Mouse (Mus musculus) cerebellum, postnatal 25 days (tissue): ENCODE data around the gene Pak6.

Experiments used
- DNase-seq, 2 experiments: peaks; one replicate each; pipeline ENCODE4 v3.0.0; 2021; ENCODE audit warnings: mixed read lengths in 2 of 2

The Pak6 gene

DNA sequence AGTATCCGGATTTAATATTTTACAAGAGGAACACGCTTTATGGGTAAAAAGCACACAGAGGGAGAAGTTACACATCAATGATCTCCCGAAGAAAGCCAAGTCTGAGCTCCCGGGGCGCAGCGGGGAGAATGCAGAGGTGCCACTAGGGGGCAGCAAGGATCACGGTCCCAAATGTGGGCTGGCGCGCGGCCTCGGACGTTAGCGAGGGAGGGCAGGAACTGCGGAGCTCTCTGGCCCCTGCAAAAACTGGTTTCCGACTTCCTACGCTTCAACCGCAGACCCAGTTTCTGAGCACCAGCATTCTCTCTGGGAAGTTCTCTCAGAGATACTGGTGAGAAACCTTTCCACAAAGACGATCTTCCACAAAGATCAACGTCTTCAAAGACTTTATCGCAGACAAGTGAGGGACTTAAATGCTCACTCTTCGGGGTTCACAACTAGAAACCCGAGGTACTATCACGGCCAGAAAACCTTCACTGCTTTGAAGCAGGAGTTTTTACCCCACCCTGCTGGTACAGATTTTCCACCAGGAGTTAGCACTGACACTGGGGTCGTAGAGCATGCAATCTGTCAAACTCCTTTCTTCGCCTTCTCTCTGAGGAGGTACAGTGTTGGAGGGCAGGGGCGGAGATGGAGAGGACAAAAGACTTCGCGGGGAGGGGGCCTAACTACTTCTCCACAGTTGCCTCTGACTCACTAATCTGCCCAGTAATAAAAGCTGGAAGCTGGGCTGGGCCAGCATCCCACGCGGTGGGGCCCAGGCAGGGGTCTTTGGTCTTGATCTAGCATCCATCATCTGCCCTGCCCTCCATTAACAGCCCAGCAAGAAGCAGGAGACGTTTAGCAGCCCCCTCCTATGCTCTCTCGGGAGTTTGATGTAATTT is 37.3 kb downstream of the Pak6 start:
- DNase-seq: peak; percentile 77 to 88

DNA sequence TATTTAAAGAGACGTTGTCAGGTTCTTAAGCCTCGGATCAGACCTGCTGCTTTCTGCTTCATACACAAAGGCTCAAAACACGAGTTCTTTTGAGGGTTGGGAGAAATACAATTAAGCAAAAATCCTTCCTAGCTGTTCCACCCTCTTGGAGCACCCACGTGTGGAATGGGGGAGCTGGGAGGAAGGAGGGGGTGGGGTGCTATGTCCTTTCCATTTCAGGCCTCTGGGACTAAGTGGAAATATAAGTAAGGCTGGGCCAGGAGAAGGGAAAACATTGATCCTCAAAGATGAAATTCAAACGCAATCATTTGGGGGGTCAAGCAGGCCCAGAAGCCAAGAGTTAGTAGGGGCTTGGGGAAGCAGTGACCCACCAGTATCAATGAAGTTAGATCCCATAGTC is 38.1 kb downstream of the Pak6 start:
- DNase-seq: no peak

DNA sequence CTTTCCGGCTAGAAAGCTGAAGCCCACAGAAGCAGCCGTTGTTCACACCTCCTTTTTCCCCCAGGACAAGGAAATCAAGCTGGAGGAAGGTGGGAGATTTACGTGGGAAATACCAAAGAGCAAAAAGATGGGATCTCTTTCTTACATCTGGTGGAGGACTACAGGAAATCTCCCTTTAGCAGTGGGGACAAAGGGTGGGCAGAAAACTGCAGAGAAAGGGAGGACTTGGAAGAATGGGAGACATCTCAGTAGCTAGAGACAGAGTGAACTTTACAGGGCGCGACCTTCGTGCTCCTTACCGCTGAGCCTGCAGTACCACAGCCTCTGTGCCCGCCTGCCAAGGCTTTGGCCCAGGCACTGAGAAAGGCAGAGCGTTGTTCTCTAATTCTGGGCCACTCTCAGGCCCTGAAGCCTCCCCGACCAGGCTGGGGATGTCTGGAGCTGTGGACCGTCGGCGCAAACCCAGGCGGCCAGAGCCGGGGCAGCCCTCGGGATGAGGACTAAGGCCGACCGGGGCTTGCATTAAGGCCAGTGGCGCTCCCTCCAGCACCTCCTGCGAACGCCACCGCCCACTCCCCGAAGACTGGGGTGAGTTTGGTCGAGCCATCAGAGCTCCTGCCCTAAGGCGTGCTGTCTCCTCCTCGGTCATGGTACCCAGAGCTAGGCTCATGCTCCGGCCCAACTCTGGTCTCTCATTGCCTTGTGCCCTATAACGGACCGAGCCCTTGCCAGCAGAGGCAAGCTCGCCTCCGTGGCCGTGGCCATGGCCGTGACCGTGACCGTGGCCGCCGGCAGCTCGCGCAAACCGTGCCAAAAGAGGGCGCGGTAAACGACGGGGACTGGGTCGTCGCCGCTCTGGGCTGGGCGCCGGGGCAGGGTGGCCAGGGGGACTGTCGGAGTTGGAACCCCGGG is 39.1 kb downstream of the Pak6 start:
- no peak for DNase-seq

DNA sequence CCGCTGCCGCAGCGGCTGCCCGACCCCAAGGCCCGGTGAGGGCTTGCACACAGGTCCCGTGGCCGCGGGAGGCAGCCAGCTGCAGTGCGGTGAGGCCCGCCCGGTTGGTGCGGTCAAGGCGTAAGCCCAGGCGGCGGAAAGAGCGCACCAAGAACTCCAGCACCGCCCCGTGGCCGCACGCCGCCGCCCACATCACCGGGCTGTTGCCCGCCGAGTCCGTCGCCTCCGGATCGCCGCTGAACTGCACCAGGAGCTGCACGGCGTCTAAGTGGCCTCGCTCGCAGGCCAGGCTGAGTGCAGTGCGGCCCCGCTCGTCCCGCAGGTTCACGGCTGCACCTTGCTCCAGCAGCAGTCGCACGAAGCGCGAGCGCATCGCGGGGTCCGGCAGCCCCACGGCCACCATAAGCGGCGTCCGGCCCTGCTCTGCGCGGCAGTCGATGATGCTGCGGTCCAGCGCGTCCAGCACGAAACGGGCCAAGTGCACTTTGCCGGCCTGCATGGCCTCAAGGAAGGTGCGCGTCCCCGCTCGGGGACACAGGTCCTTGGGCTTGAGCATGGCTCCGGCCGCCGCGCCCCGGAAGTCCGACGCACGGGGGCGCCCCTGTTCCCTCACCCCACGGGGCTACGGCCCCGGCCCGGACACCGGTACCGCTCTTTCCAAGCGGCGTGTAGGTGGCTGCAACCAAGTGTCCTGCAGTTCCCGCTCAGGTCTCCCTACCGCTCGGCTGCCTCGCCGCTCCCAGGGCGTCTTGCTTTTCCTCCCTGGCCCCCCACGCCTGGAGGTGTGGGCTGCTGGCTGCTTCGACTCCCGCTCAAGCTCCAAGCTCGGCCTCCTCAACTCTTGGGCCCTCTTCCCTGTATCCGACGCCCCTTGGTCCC is 40.0 kb downstream of the Pak6 start:
- DNase-seq: peak; percentile 29 to 56

DNA sequence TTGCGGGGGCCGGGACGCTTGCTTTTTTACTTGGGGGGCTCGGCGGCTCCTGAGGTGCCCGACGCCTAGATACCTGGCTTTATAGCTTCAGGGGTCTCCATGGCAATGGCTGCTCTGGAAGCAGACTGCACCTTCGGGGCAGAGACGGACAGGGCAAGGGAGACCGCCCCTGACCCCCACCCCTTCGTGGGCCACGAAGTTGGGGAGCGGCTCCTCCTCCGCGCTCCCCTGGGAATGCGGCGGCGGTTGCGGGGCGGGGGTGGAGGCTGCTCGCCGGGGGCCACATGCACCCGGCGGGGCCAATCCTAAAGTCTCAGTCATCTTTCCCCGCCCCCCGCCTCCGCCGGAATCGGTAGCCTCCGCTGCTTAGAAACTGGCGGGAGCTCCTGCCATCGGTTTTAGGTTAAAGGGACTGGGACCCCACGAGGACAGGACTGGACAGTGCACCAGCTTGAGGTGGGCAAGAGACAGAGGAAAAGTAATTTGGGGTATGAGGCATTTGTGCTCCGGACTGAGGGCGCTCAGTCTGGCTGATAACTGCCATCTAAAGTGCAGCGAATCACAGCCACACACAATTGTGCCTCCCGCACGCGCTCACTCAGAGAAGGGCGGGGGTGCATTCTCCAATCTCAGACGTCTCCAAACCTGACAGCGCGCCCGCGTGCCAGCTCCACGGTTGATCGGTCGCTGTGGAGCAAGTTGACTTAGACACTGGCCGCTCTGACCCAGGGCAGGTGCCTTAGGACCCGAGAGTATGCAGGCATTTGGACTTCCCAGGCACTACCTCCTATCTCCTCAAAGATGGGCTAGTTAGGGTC is 41.0 kb downstream of the Pak6 start, which contains the start of gene Ankrd63:
Gene Ankrd63 (minus strand): TSS at position 51 of the 818 bp plus-strand sequence.
- DNase-seq: no peak

DNA sequence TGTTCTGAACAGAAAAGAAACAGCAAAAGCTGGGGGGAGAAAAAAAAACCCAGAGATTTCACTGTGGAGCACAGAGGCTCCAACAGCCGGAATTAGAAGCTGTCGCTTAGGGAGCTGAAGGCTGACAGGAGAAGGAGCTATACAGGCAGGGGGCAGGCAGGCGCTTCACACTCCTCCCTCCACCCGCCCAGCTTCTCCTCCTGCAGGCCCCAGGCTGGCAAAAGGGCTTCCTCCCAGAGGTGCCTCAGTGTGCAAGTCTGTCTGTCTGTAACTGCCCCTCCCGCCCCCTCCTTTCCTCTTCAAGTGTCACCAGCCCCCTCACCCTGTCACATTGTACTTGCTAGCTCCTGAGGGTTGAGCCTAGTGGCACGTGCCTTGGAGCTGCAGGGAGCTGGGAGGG is 43.3 kb downstream of the Pak6 start:
- DNase-seq: no peak

DNA sequence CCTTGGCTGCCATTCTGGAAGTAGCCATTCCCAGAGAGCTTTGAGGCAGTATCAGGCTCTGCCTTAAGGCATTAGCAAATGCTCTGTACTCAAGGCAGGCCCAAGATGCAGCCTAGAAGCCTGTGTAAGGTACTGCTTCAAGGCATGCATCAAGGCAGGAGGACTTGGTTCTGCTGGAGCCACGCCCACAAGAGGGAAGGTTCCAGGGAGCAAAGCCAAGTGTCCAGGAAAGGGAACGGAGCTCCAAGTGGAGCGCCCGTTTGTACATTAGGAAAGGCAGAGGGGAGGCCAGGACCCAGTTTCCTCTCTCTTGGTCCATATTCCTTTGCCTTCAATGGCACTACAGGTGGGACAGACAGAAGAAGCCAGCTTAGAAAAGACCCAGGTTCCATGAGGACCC is 45.4 kb downstream of the Pak6 start:
- no peak for DNase-seq

DNA sequence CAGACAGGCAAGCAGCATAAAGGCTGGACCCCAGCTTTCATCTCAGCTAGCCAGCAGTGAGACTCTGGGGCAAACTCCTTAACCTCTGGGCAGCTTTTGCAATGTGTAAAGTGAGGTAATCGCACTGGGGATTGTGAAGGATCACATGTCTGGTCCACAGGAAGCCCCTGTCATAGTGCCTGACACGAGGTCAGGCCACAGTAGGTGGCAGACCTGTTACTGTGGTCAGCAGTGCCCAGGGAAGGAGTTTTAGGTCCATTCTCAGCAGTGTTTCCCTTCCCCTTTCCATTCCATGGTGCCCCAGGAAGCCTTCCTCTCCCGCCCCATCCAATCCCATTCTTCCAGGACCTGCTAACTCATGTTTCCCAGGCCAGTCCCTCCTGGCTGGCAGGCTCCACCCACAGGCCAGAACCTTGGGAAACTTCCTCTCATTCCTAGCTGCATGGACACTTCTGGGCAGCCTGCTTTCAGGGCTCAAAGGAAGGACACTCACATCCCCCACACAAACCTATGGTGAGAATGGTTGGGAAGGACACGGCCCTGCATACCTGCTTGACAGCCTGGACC is 46.6 kb downstream of the Pak6 start:
- no peak for DNase-seq

DNA sequence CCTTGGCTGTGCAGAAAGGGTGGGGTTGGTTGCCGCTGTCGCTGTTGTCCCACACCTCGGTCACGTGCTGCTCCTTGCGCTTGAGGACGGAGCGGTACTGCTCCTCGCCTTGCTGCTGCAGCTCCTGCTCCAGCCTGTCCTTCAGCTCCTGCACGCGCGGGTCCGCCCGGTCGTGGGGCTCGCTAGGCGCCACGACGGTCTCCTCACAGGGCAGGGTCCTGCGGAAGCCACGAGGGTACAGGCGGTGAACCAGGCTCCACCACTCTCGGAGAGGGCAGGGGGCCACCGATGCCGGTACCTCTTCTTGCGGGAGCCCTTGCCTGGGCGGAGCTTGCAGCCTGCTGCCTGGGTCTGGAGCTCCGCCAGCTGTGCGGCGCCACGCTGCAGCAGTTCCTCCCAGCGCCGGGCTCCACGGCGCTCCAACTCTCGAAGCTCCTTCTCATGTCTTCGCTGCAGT is 48.0 kb downstream of the Pak6 start:
- DNase-seq: peak; percentile 40 to 62

DNA sequence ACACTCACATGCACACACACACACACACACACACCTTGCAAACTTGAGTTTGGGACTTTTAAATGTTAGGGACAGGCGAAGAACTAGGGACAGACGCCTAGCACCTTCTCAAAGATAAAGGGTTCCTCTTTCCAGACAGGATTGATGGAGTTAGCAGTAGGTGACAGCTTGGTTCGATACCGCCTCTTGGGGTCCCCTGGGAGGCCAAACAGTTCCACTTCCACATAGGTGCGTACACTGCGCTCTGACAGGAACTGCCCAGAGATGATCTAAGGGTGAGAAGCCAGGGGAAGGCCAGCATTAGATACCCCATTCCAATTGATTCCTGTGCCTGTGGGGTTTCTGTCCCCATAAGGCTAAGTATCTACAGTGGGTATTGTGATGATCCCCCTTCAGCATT is 50.5 kb downstream of the Pak6 start:
- DNase-seq: no peak

DNA sequence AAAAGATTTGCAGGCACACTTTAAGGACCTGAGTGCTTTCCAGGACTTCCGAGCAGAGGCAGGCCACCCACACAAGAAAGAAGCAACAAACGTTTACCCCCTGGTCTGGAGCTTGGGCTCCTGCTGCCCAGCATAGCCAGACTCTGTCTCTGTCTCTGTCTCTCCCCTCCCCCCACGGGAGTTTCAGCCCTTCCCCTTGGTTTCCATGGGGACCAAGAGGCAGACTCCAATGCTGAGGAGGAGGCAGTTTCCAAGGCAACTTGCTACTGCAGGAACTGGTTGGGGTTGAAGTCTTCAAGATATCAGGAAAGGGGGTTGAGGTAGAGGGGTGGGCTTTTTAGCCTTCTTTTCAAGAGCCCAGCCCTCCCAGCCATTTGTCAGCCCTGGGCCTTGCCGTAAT is 51.1 kb downstream of the Pak6 start:
- no peak for DNase-seq

DNA sequence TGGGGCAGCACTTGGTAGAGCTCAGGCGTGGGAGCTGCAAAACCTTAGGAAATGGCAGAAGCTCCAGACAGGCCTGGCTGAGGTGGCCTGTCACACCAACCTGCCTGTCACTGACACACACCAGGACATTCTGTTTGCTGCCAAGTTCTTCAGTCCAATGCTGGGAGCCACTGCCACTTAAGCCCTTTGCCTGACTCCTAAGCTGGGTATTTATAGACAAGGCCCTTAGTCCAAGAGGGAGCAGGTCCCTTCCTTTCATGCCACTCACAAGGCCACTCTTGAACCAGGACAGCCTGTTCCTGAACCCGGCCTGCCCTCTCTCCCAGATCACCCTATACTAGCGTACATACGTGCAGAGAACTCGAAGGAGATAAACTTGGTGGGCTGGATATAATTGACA is 53.6 kb downstream of the Pak6 start:
- DNase-seq: peak; percentile 28 to 39

DNA sequence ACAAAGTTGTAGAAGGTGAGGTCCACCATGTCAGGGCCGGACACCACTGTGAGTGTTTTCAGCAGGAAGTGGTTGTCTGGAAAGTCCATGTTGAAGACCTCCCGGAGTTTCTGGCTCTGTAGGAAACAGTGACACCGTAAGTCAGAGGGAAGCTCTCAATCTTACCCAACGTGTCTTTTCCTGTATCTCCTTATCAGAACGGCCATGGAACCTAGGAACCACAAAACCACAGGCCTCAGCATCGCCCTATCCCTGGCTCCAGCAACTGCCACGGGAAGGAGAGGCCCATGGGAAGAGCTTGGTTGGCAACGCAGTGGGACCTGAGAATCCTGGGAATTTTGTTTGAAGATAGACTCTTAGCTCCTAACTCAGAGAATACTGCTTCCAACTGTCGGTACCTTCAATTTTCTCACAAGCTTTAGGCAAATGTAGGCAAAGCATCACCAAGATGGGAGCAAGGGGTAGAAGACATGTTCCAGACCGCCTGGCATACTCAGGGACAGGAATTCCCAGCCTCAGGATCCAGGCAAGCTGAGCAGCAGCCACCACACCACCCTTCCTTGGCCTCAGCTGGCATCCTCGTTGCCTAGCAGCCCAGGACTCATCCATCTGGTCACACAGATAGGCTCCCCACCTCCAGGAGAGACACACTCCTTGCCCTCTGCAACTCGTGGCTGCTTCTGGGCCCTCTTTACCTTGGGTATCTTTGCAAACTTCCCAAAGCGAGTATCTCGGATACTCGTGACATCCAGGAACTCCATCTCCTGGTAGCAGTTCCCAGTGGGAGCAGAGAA is 60.8 kb downstream of the Pak6 start:
- DNase-seq: no peak

DNA sequence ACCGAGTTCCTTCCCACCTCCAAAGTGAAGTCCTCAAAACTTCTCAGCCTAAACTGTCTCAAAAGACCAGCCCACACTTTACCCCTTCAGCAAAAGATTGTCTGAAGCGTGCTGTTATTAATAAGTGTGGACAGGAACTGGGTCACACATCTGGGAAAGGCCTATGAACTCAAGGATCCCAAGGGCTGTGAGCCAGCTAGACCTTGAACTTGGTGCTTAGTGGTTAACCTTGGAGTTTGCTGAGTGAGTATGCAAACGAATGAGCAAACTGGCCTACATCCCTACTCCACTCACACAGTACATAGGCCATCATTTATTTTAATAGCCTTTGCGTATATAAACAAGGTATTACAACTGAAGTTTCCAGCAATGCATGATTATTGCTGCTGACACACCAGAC is 62.4 kb downstream of the Pak6 start:
- DNase-seq: no peak

DNA sequence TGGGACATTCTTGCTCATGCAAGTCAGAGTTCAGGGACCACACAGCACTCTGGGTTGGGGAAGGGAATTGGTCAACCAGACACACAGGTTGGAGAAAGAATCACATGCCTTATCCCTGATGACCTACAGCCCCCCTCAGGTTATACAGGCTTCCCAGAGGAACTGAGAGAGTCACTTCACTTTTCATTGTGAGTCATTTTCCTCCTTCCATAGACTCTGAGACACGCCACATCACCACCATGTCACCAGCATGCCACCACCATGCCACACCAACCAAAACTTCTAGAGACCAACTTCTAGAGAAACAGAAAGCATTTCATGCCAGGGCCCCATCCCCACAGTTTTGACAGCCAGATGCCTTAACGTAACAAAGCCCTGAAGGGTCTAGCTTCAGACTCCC is 63.8 kb downstream of the Pak6 start:
- DNase-seq: no peak

DNA sequence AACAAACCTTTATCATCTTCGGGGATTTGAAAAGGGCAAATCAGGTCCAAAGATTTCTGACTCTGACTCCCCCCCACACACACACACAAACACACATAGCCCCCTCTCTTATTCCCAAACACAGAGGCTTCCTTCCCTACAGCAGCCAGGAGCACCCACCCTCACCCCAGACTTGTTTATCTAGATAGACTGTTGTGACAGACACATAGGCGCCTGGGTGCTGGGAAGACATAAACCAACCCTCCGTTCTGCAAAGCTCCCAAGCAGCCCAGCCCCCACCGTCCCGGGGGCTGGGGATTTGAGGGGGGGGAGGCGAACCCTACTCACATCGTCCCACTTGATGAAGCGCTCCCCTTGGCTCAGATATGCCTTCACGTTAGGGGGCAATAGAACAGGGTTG is 64.8 kb downstream of the Pak6 start:
- DNase-seq: no peak

DNA sequence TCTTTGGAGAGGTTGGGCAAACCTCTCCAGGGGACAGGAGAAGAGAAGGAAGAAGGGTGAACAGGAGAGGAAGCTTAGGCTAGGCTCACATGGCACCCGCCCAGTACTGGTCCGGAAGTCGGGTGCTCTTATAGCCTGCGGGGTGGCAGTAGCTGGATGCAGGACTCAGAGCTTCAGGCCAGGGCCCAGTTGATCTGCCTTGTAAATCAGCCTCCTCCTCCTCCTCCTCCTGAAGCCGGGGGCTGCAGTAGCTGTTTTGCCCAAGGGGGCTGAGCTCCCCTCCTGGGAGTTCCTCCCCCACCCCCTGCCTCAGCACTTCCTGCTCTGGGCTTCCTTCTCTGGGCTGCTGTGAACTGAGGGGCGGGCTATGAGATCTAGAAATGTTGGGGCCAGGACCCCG is 65.2 kb downstream of the Pak6 start, which contains the start of gene Plcb2:
Gene Plcb2 (minus strand): TSS at position 102 of the 400 bp plus-strand sequence.
- DNase-seq: no peak

DNA sequence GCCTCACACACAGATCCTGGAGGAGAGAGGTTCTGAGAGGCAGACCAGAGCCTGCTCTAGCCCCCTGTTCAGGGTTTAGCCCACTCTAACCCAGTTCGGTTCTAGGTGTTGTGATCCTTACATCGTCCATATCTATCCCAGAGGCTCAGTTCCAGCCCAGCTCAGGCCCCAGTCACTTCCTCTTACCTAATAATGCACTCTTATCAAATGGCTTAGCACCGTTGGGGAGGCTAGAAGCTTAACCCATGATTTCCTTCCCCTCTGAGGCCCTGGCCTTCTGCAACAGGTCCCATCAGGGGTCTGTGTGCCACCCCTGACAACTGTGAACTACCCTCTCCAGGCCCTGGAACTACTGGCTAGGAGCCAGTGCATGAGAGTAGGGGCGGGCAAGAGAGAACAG is 66.1 kb downstream of the Pak6 start:
- DNase-seq: no peak

DNA sequence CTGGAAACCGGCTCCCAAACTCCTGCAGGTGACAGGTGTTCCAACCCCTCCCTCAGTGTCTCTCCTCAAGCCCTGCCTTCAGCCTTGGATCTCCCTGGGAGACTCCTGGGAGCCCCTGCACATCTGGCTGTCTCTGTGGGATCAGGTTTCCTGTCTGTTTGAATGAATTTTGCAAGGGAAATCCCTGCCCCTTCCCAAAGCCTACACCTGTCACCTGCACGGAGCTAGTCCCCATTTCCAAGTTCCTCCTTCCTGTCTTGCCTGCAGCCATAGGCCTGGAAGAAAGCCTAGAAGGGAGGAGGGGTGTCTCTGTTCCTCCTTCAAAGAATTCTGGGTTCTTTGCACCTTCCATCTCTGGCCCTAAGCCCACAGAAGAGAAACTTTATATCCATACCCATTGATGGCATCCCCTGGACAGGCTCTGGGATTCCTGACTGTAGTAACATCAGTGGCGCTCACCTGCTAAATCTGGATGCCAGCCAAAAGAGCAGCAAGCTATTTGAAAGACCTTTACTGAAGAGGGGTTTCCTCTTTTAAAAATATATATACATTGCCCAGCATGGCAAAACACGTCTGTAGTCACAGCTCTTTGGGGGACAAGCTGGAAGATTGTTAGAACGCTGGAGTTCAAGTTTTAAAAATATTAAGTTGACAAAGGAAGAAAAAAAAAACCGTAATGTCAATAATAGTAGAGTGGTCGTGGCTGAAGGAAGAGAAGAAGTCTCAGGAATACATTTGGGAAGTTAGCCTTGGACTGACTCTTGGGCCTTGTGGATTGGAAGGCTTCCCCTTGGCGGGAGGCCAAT is 66.9 kb downstream of the Pak6 start:
- no peak for DNase-seq

DNA sequence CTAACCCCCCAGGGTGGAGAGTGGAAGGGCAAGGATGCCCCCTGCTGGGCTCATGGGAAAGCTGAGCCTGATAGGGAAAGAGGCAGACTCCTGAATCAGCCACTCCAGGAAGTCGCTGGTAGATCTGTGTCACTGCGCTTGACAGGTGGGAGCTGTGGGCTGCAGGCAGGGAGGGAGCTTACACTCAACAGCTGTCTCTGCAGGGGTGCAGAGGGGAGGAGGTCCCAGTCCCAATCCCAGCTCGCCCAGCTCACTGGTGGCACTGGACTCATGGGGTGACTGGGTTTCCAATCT is 67.5 kb downstream of the Pak6 start:
- DNase-seq: peak in 1 of 2 experiments; percentile 45
